Mouse (Mus musculus) erythroblast, embryonic 14.5 days (primary cell): ENCODE data around the gene Dnah17.

Experiments
- GATA1 ChIP-seq: IDR thresholded peaks from 2 replicates; pipeline ENCODE4 v1.6.1; 2012; ENCODE audit warnings: low read length, inconsistent platforms, mixed read lengths
- TAL1 ChIP-seq: IDR thresholded peaks from 3 replicates; pipeline ENCODE4 v1.6.1; 2012; ENCODE audit warnings: low read length, inconsistent platforms, mixed read lengths

DNA sequence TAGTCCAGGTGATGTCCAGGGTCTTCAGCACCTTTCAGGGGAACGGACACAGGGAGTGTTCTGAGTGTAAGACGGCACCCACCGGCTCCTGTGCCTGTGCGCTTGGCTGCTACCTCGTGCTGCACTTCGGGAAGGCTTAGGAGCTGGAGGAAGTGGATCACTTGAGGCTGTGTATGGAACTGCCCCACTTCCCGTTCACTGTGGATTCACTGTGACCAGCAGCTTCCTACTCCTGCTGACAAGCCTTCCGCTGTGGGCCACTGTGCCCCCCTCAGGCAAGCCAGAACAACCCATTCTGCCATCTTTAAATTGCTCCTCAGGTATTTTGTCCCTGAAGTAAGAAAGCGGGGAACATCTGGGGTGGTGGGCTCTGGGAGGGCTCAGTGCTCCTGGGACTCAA lies 35.4 kb downstream of the Dnah17 start:
- TF ChIP-seq GATA1 (no peak), TAL1 (no peak)
